Mouse (Mus musculus): ENCODE results near the gene Bloc1s4.

DNA sequence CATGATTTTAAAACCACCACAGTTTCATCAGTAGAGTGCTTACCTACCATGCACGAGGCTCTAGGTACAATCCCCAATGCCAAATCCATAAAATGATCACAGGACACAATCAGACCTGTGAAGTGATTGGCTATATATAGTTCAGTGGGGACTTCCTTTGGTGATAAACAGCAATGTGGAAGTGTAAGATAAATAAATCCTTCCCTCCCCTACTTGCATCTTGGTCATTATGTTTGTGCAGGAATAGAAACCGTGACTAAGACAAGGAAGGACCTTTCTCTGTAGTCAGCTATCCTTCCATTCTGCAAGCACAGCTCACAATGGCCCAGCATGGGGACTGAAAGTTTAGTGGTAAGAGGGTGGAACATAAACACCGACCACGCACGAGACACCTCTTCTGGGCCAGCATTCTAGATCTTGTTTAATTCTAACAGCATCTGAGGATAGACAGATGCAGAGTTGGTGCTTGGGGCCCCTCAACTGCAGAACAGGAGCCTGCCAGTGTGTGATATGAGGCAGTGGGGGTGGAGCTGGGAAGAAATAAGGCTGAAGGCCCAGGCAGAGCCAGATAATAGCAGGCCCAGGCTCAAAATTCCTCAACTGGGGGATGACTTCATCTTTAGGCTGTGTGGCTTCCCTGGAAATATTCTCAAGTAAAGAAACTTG is 27.6 kb downstream of the Bloc1s4 start:
- TF ChIP-seq CTCF (IDR thresholded peaks at IDR 0.05; ENCODE audit: borderline replicate concordance, extremely low read depth, insufficient read depth, insufficient read length) (no peak), POLR2A (IDR thresholded peaks at IDR 0.05; ENCODE audit: borderline replicate concordance, extremely low read depth, insufficient read depth, insufficient read length, poor library complexity, severe bottlenecking) (no peak)

Data from brain, embryonic 14.5 days (tissue).